Mouse (Mus musculus): ENCODE data around the gene Platr25.
A peak's percentile ranks its signal among the peaks of the same experiment; 100 is the strongest.
"Not testable (repeated sequence)": the region's sequence is repeated elsewhere in the genome, so short reads cannot be mapped to it uniquely, and the experiment has no call there.

The Platr25 gene

DNA sequence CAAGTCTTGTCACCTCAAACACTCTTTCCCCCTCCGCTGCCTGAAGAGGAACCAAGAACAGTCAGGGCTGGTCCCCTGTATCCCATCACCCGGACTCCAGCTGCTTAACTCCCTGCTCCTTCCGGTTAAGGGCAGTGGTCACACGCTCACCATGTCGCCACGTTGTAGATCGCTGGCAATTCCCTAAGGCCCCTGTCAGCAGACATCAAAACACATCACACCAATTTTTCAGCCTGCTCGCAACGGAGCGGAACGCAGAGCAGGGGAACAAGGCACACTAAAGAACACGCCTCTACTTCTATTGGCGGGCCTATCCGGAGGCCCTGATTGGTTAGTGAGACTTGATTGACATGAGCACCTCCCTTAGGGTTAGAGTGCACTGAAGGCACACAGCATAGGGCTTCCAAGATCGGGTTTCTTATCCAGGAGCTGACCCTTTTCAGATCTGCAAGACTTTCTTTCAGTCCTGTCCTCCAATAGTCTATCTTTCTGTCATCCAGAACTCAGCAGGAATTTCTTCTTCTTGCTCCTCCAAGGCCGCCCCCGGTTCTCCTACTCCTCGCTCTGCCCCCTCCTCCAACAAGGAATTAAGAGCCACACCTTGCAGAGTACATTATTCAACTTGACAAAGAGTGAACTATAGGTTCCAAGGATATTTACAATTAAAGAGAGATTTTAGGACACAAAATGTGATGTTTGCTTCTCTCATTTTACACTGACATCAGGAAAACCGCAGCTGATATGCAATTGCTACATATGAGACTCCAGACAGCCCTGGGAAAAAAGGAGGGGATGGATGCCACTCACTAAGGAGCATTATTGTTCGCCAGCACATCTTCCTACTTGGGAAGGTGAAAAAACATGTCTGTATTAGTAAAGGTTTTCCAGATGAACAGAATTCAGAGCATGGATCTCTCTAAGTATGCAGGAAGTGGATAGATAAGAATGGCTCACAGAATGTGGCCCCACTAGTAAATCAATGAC lies at the start of gene Platr25:
Platr25 (minus strand) TSS at position 278 of the 984 bp plus-strand sequence.
- peak; percentile 49 for DNase-seq (ENCODE audit: low spot score)

DNA sequence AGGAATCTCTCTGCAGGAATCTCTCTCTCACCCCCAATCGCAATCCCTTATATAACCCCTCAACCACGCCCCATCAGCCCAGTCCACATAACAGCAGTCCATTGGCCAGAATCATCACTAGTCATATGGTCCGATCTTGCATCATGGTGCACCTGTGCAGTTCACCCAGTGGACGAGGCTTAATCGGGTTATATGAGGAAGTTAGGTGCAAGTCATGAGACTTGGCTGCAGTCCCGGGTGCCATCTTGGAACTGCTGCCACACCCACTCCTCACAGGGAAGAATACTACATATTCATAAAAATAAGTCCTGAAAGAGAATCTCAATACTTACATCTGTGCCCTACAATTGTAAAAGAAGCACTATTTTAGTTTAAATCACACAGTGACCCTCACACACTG lies 47.5 kb upstream of the Platr25 start:
- DNase-seq (ENCODE audit: low spot score), result not testable (repeated sequence)

DNA sequence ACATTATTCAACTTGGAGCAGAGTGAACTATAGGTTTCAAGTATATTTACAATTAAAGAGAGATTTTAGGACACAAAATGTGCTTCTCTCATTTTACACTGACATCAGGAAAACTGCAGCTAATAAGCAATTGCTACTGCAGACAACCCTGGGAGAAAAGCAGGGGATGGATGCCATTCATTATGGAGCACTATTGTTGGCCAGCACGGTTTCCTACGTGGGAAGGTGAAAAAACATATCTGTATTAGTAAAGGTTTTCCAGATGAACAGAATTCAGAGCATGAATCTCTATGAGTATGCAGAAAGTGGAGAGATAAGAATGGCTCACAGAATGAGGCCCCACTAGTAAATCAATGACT lies 25.6 kb upstream of the Platr25 start:
- not testable (repeated sequence) for DNase-seq (ENCODE audit: low spot score)

DNA sequence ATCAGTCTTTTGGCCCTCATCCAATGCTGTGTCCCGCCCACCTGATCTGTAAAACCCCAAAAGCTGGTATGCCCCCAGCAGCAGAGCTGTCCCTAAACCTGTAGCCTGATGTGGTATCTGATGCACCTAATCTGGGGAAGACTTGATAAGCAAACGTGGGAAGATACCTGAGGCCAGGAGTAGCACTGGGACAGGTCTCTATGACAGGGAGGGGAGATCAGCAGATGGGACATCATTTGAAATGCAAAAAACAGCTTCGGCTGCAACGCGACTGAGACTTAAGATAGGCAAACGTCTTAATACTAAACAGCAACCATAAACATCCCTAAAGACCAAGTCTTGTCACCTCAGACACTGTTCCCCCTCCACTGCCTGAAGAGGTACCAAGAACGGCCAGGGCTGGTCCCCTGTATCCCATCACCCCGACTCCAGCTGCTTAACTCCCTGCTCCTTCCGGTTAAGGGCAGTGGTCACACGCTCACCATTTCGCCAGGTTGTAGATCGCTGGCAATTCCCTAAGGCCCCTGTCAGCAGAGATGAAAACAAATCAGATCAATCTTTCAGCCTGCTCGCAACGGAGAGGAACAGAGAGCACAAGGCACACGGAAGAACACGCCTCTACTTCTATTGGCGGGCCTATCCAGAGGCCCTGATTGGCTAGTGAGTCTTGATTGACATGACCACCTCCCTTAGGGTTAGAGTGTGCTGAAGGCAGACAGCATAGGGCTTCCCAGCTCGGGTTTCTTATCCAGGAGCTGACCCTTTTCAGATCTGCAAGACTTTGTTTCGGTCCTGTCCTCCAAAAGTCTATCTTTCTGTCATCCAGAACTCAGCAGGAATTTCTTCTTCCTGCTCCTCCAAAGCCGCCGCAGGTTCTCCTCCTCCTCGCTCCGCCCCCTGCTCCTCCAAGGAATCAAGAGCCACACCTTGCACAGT lies 25.0 kb upstream of the Platr25 start, which contains the start of gene Gm5141:
Gm5141 (minus strand) TSS at position 610 of the 936 bp plus-strand sequence.
- DNase-seq (ENCODE audit: low spot score), result peak; percentile 32

DNA sequence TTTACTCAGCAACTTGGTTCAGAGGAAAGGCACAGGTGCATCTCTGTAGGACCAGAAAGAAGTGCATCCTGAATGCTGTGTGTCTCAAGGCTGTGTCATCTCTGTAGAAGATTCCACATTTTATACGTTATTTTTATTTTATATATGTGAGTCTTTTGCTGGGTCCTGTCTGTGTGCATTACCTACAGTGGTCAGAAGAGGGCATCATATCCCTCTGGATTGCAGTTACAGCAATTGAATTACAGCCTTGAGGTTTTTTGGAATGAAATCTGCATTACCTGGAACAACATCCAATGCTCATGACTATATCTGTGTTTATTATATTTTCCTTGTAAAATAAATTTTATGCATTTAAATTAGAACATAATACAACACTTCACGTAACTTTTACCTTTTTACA lies 3.3 kb upstream of the Platr25 start:
- not testable (repeated sequence) for DNase-seq (ENCODE audit: low spot score)

DNA sequence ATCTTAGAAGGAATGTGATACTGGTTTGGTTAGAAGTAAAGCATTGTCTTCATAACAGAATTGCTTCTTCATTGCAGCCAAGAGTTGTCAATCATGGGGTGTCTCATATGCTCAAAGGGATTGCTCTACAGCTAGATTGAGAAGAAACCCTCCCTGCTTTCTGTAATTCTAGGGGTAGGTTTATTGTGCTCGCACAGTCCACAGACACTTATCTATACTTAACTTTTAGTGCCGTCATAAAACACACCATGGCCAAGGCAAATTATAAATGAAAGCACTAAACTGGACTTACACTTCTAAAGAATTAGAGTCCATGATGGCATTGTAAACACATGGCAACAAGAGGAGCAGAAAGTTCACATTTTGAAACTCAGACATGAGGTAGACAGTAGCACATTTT lies 27.2 kb downstream of the Platr25 start:
- no peak for DNase-seq (ENCODE audit: low spot score)

DNA sequence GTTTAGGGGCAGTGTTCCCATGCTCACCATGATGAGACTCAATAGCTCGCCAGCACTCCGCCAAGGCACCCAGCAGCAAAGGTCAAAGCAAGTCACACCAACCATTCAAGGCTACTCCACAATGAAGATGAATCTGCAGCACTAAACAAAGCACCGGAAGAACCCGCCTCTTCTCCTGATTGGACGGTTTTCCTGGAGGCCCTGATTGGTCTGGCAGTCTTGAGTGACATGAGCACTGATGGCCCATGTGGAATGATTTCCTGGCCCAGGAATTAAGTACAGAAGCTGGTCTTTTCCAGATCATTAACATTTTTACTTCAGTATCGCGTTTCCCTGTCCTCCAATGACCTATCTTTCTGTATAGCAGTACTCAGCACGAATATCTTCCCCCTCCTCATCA lies 47.9 kb downstream of the Platr25 start:
- DNase-seq (ENCODE audit: low spot score), result not testable (repeated sequence)

DNA sequence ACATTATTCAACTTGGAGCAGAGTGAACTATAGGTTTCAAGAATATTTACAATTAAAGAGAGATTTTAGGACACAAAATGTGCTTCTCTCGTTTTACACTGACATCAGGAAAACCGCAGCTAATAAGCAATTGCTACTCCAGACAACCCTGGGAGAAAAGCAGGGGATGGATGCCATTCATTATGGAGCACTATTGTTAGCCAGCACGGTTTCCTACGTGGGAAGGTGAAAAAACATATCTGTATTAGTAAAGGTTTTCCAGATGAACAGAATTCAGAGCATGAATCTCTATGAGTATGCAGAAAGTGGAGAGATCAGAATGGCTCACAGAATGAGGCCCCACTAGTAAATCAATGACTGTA lies 75.2 kb downstream of the Platr25 start:
- DNase-seq (ENCODE audit: low spot score), result not testable (repeated sequence)

DNA sequence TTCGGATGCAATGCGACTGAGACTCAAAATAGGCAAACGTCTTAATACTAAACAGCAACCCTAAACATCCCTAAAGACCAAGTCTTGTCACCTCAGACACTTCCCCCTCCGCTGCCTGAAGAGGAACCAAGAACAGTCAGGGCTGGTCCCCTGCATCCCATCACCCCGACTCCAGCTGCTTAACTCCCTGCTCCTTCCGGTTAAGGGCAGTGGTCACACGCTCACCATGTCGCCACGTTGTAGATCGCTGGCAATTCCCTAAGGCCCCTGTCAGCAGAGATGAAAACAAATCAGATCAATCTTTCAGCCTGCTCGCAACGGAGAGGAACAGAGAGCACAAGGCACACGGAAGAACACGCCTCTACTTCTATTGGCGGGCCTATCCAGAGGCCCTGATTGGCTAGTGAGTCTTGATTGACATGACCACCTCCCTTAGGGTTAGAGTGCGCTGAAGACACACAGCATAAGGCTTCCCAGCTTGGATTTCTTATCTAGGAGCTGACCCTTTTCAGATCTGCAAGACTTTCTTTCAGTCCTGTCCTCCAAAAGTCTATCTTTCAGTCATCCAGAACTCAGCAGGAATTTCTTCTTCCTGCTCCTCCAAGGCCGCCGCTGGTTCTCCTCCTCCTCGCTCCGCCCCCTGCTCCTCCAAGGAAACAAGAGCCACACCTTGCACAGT lies 75.8 kb downstream of the Platr25 start:
- peak; percentile 30 for DNase-seq (ENCODE audit: low spot score)

DNA sequence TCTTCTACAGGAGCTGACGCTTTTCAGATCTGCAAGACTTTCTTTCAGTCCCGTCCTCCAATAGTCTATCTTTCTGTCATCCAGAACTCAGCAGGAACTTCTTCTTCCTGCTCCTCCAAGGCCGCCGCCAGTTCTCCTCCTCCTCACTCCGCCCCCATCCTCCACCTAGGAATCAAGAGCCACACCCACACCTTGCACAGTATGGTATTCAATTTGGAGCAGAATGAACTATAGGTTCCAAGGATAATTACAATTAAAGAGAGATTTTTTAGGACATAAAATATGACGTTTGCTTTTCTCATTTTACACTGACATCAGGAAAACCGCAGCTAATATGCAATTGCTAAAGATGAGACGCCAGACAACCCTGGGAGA lies 107.2 kb downstream of the Platr25 start:
- DNase-seq (ENCODE audit: low spot score), result no peak

DNA sequence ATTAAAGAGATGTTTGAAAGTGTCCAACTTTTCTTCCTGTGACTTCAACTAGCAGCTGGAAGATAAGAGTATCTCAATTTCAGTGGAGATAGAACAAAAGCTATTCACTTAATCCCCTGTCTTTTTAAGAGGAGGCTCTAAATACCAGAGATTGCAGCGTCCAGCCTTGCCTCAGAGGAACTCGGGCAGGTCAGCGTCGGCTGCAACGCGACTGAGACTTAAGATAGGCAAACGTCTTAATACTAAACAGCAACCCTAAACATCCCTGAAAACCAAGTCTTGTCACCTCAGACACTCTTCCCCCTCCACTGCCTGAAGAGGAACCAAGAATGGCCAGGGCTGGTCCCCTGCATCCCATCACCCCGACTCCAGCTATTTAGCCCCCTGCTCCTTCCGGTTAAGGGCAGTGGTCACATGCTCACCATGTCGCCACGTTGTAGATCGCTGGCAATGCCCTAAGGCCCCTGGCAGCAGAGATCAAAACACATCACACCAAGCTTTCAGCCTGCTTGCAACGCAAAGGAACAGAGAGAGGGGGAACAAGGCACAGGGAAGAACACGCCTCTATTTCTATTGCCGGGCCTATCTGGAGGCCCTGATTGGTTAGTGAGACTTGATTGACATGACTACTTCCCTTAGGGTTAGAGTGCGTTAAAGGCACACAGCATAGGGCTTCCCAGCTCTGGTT lies 107.7 kb downstream of the Platr25 start:
- DNase-seq (ENCODE audit: low spot score), result peak; percentile 42

DNA sequence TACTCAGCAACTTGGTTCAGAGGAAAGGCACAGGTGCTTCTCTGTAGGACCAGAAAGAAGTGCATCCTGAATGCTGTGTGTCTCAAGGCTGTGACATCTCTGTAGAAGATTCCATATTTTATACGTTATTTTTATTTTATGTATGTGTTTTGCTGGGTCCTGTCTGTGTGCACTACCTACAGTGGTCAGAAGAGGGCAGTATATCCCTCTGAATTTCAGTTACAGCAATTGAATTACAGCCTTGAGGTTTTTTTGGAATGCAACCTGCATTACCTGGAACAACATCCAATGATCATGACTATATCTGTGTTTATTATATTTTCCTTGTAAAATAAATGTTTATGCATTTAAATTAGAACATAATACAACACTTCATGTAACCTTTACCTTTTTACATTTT lies 133.4 kb downstream of the Platr25 start:
- DNase-seq (ENCODE audit: low spot score), result not testable (repeated sequence)

DNA sequence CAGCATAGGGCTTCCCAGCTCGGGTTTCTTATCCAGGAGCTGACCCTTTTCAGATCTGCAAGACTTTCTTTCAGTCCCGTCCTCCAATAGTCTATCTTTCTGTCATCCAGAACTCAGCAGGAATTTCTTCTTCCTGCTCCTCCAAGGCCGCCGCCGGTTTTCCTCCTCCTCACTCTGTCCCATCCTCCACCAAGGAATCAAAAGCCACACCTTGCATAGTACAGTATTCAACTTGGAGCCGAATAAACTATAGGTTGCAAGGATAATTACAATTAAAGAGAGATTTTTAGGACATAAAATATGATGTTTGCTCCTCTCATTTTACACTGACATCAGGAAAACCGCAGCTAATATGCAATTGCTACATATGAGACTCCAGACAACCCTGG lies 136.2 kb downstream of the Platr25 start:
- DNase-seq (ENCODE audit: low spot score), result not testable (repeated sequence)

DNA sequence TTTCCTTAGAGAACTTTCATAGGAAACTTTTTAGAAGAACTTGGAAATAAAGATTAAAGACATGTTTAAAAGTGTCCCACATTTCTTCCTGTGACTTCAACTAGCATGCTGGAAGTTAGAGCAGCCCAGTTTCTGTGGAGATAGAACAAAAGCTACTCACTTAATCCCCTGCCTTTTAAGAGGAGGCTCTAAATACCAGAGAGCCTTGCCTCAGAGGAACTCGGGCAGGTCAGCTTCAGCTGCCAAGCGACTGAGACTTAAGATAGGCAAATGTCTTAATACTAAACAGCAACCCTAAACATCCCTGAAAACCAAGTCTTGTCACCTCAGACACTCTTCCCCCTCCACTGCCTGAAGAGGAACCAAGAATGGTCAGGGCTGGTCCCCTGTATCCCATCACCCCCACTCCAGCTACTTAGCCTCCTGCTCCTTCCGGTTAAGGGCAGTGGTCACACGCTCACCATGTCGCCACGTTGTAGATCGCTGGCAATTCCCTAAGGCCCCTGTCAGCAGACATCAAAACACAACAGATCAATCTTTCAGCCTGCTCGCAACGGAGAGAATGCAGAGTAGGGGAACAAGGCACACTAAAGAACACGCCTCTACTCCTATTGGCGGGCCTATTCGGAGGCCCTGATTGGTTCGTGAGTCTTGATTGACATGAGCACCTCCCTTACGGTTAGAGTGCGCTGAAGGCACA lies 136.8 kb downstream of the Platr25 start, which contains the start of gene 6720489N17Rik:
6720489N17Rik (minus strand) TSS at position 606 of the 700 bp plus-strand sequence.
- DNase-seq (ENCODE audit: low spot score), result peak; percentile 72
